Mouse (Mus musculus) gastrocnemius, adult 8-10 months (tissue): Measurements from ENCODE around the gene Meiob. TPM values are rescaled to one million over a fixed set of nuclear protein-coding genes. Genes with fewer than 3 reads are reported as not detected.

ENCODE experiments used
- DNase-seq, 2 experiments: peaks; one replicate each; pipeline ENCODE4 v3.0.0; 2022; ENCODE audit warnings: low spot score in 2 of 2
- total RNA-seq, 4 experiments: library from RNA; stranded (reverse); gene quantifications; 2 replicates each; pipeline ENCODE4 v1.2.4; 2022

Gene Meiob
- total RNA-seq, 4 experiments from 2014 or later, result not detected

- no peak for DNase-seq
Measured at GRCm38 (mm10) chr17:24821351-24822280, 17.5 kb downstream of the Meiob start.

- no peak for DNase-seq
Measured at GRCm38 (mm10) chr17:24839842-24840241, 35.8 kb downstream of the Meiob start, which contains the start of gene Hagh. Hagh (plus strand) TSS chr17:24840143.

GRCm38 (mm10) chr17:24840341-24840740 is 36.3 kb downstream of the Meiob start:
- DNase-seq, result no peak

GRCm38 (mm10) chr17:24841133-24841532 is 37.0 kb downstream of the Meiob start:
- no peak for DNase-seq

- no peak for DNase-seq
Measured at GRCm38 (mm10) chr17:24842631-24843030, 38.5 kb downstream of the Meiob start.

- DNase-seq, result no peak
Measured at GRCm38 (mm10) chr17:24844525-24844924, 40.4 kb downstream of the Meiob start.

GRCm38 (mm10) chr17:24847386-24847785 is 43.3 kb downstream of the Meiob start:
- DNase-seq, result no peak

GRCm38 (mm10) chr17:24848600-24849031 is 44.5 kb downstream of the Meiob start:
- no peak for DNase-seq

- no peak for DNase-seq
Measured at GRCm38 (mm10) chr17:24849733-24850064, 45.6 kb downstream of the Meiob start.

GRCm38 (mm10) chr17:24850065-24850772 is 46.1 kb downstream of the Meiob start, which contains the start of gene Fahd1:
Fahd1 (minus strand) TSS chr17:24850364.
- DNase-seq, result peak; percentile 93 to 96

- no peak for DNase-seq
Measured at GRCm38 (mm10) chr17:24850773-24851127, 46.7 kb downstream of the Meiob start.

GRCm38 (mm10) chr17:24851381-24852125 is 47.5 kb downstream of the Meiob start:
- no peak for DNase-seq

- no peak for DNase-seq
Measured at GRCm38 (mm10) chr17:24855838-24856464, 51.9 kb downstream of the Meiob start.

- no peak for DNase-seq
Measured at GRCm38 (mm10) chr17:24856589-24856988, 52.5 kb downstream of the Meiob start.

- DNase-seq, result no peak
Measured at GRCm38 (mm10) chr17:24857831-24858470, 53.9 kb downstream of the Meiob start.

GRCm38 (mm10) chr17:24858967-24859366 is 54.9 kb downstream of the Meiob start:
- no peak for DNase-seq

- no peak for DNase-seq
Measured at GRCm38 (mm10) chr17:24860076-24860475, 56.0 kb downstream of the Meiob start.

- no peak for DNase-seq
Measured at GRCm38 (mm10) chr17:24861785-24862184, 57.7 kb downstream of the Meiob start.

- DNase-seq, result no peak
Measured at GRCm38 (mm10) chr17:24865776-24866175, 61.7 kb downstream of the Meiob start, which contains the start of gene Igfals. Igfals (plus strand) TSS chr17:24865997.

- DNase-seq, result no peak
Measured at GRCm38 (mm10) chr17:24867914-24868313, 63.8 kb downstream of the Meiob start.
